Mouse (Mus musculus) adrenal gland, adult (tissue): ENCODE measurements around the gene Gtpbp3.

Source experiments
- DNase-seq, 2 experiments: peaks; one replicate each; pipeline ENCODE4 v3.0.0; 2022 to 2023; ENCODE audit warnings: low spot score in 1 of 2; ENCODE audit not compliant: inconsistent age in 2 of 2

Gene Gtpbp3

DNA sequence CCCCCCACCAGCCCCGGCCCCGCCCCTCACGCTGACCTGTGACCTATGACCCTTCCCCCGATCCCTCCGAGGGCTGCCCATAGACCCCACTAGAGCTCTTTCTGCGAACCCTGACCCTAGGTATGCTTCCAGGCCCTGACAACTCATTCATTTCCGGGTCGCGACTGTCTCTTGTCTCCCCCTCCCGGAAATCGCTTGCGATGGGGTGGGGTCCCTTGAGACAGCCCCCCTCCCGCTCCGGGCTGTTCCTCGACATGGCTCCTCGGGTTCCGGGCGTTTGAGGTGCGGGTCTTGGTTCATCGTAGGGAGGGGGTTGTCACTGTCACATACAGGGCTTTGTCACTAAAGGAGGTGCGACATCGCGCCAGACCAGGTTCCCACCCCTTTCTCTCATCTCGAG, 18.5 kb upstream of the Gtpbp3 start:
- peak; percentile 71 to 84 for DNase-seq

GRCm38 (mm10) chr8:71470146-71470912, 17.6 kb upstream of the Gtpbp3 start:
- DNase-seq = peak; percentile 25 to 42

DNA sequence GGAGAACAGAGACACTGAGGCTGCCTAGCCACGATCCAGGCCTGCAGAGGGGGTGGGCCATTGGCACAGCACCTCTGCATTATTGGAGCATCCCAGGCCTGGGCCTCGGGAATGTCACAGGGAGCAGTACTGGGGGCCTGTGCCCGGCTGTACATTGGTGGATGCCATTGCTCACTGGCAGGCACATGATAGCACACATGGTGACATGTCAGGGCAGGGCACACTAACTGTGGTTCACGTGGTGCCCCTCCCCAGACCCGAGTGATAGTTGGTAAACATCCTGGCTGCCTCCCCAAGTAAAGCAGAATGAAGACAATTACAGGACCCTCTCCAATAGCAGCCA, 17.0 kb upstream of the Gtpbp3 start:
- peak in 1 of 2 experiments; percentile 34 for DNase-seq

GRCm38 (mm10) chr8:71471861-71472260, 16.0 kb upstream of the Gtpbp3 start:
- DNase-seq = peak in 1 of 2 experiments; percentile 19

GRCm38 (mm10) chr8:71472601-71473386, 15.1 kb upstream of the Gtpbp3 start:
- DNase-seq = peak in 1 of 2 experiments; percentile 9

- DNase-seq = no peak
Measured at GRCm38 (mm10) chr8:71474344-71474743, 13.6 kb upstream of the Gtpbp3 start.

- DNase-seq = no peak
Measured at GRCm38 (mm10) chr8:71474785-71475701, 12.9 kb upstream of the Gtpbp3 start.

DNA sequence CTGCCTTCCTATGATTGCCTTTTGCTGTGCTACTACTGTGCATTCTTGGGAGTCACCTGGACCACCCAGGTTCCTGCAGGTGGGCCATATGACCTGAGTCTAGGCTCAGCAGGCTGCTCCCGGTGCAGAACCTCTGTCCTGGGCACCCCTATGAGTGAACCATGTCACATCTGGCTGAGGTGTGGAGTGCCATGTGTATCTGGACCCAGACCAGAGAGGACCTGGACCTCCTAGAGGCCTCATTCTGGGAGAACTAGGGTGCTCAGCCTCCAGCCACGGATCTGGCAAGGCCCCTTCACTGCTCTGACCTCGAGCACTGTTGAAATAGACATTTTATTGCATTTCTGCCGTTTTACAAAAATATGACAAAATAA, 12.2 kb upstream of the Gtpbp3 start:
- no peak for DNase-seq

- DNase-seq = peak; percentile 89 to 96
Measured at GRCm38 (mm10) chr8:71476099-71476940, 11.6 kb upstream of the Gtpbp3 start.

- DNase-seq = peak in 1 of 2 experiments; percentile 67
Measured at GRCm38 (mm10) chr8:71477196-71477845, 10.6 kb upstream of the Gtpbp3 start.

GRCm38 (mm10) chr8:71478943-71479342, 9.0 kb upstream of the Gtpbp3 start:
- DNase-seq = no peak

DNA sequence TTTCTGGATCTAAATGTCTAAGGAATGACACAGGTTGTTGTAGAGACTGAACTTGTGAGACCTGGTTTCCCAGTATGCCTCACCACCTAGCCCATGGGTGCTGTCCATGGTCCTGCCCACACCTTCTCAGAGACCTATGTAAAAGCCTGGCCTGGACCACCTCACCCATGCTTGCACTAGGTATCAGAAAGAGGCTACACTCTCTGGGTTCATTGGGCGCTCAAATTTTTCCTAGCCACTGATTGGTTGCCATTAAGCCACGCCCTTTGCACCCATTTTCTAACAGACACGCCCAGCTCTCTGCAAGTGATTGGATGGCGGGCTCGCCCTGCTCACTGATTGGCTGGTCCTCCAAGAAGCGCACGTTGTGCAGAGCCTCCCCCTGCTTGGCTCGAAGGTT, 4.0 kb upstream of the Gtpbp3 start:
- peak; percentile 20 to 64 for DNase-seq

DNA sequence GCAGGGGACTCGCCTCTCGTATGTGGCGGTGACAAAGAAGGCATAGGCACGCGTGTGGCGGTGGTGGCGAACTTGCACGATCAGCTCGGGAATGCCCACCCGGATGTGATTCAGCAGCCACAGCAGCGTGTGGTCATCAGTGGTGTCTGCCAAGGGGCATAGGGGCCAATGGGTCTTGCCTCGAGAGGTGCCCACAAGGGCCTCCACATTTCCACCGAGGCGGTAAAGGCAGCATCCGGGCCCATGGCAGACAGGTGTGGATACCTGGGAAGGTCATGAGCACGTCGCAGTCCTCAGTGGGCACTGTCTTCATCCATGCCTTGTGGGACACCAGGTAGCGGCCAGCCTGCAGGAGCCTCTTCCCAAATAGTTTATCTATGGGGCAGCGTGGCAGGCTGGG, 3.2 kb upstream of the Gtpbp3 start:
- DNase-seq = peak in 1 of 2 experiments; percentile 43

- peak; percentile 86 to 95 for DNase-seq
Measured at GRCm38 (mm10) chr8:71485142-71486135, 2.5 kb upstream of the Gtpbp3 start, which contains the start of gene Ano8. Gene Ano8 (minus strand): TSS chr8:71485963.

DNA sequence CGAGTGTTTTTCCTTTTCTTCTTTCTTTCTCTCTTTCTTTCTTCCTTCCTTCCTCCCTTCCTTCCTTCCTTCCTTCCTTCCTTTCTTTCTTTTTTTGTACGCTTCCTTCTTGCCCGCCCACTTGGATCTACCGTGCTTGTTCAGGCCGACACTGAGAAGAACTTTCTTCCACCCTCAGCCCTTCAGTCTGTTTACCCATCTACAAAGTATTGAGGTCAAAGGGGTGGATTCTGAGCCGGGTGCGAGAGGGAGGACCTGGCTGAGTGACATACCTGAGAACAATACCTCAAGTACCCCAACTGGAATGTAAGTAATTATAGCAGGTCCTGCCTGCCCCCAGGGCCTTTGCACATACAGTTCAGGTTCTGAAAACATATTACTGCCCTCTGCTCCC, 1.8 kb upstream of the Gtpbp3 start:
- DNase-seq = peak in 1 of 2 experiments; percentile 63

GRCm38 (mm10) chr8:71488454-71488853, 551 bp downstream of the Gtpbp3 start:
- peak; percentile 88 to 97 for DNase-seq

- DNase-seq = peak; percentile 85 to 96
Measured at GRCm38 (mm10) chr8:71495039-71495438, 7.1 kb downstream of the Gtpbp3 start.

DNA sequence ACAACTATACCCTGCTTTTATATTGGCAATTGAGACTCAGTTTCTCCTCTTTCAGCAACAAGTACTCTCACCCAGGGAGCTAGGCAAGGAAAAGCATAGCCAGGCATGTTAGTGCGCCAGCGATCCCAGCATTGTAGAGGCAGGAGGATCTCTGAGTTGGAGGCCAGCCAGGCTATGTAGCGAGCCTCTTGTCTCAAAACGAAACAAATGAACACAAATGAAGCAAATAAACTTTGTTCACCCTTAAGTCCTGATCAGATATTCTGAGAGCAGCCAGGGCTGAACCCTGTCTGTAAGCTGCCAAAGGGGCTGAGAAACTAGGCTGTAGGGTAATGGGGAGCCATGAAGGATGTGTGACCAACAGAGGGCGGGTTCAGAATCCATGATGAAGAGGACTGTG, 7.9 kb downstream of the Gtpbp3 start:
- DNase-seq = peak; percentile 31 to 71

DNA sequence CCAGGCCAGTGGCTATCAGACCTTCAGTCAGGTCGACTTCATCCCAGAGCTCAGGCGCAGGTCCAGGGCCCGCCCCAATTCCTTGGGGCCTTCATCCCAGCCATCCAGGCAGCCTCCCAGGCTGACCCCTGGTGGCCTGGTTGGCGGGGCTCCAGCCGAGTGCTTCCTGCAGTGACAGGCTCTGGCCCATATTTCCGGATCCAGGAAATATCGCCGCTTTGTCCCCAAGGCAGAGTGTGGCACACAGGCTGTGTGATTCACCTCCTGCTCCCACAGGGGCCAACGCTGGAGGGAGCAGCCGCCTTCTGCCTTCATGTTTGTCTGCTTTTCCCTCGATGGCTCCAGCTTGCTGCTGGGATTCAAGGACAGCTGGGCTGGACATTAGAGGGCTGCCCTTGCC, 8.6 kb downstream of the Gtpbp3 start:
- peak; percentile 94 to 98 for DNase-seq
